Mouse (Mus musculus) olfactory bulb, adult 2 months (tissue): ENCODE measurements around the gene Bag3.

Experiments
- CTCF ChIP-seq: fragments of 200-500 bp; IDR thresholded peaks from 2 replicates; pipeline ENCODE4 v1.5.1; 2012; ENCODE audit warnings: low read depth, mild to moderate bottlenecking, low read length, moderate library complexity; ENCODE audit not compliant: insufficient read depth
- POLR2A ChIP-seq: fragments of 200-500 bp; IDR thresholded peaks from 2 replicates; pipeline ENCODE4 v1.6.1; 2012; ENCODE audit warnings: mild to moderate bottlenecking, low read depth, low read length, moderate library complexity; ENCODE audit not compliant: insufficient read depth

GRCm38 (mm10) chr7:128578199-128578945 is 55.0 kb downstream of the Bag3 start:
- no peak for TF ChIP-seq CTCF
- no peak for TF ChIP-seq POLR2A
